Mouse (Mus musculus): ENCODE data around the gene Ubtd1. TPM values are rescaled to one million over a fixed set of nuclear protein-coding genes. Genes with fewer than 3 reads are reported as not detected.
"Not testable (repeated sequence)": the region's sequence is repeated elsewhere in the genome, so short reads cannot be mapped to it uniquely, and the experiment has no call there.

Gene Ubtd1
- polyA plus RNA-seq, 1 experiment from 2014 or later: 10.4 TPM

DNA sequence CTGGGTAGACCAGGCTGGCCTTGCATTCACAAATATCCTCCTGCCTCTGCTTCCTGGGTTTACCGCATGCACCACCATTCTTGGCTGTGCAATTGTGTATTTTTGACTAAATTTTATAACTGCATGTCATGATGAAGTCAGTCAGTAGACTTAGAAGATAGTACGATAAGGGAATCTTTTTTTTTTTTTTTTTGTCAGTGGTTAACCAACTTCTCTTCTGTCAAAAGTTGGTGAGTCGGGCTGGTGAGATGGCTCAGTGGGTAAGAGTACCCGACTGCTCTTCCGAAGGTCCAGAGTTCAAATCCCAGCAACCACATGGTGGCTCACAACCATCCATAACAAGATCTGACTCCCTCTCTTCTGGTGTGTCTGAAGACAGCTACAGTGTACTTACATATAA is 100.0 kb downstream of the Ubtd1 start:
- not testable (repeated sequence) for H3K4me2 ChIP-seq (replicated peaks; ENCODE audit: low read depth, low read length); H3K27me3 ChIP-seq (ENCODE audit: control insufficient read depth, insufficient read depth, low read length); H3K27ac ChIP-seq (ENCODE audit: low read length); H3K9me3 ChIP-seq (ENCODE audit: control insufficient read depth, low read depth, low read length); ATAC-seq (ENCODE audit: insufficient number of reproducible peaks, insufficient read depth, low FRiP score, low read depth); H3K4me1 ChIP-seq (ENCODE audit: control insufficient read depth, insufficient read depth, low read length); H3K36me3 ChIP-seq (ENCODE audit: control insufficient read depth, insufficient read depth, low read length); H3K4me3 ChIP-seq (ENCODE audit: low read depth, low read length); H3K9ac ChIP-seq (replicated peaks; ENCODE audit: low read depth, low read length)
- WGBS: 91% methylated on average over 5 of the region's 5 CpGs

Other genes with a start within 250 kb of the Ubtd1 start
- 1.00 and 1.4 TPM in 2 replicates for gene Slit1, start 238.1 kb upstream of the Ubtd1 start, polyA plus RNA-seq (2014; fragmentation: Nextera tagmentation; extraction: Ambion mirVana)
- gene Arhgap19, start 179.7 kb upstream of the Ubtd1 start, polyA plus RNA-seq (2014; fragmentation: Nextera tagmentation; extraction: Ambion mirVana): 25.2 and 25.7 TPM in 2 replicates
- 12.9 and 14.1 TPM in 2 replicates for gene Frat1, start 151.8 kb upstream of the Ubtd1 start, polyA plus RNA-seq (2014; fragmentation: Nextera tagmentation; extraction: Ambion mirVana)
- gene Frat2, start 133.6 kb upstream of the Ubtd1 start, polyA plus RNA-seq (2014; fragmentation: Nextera tagmentation; extraction: Ambion mirVana): 3.5 and 5.0 TPM in 2 replicates
- 10.8 and 10.9 TPM in 2 replicates for gene Rrp12, start 85.6 kb upstream of the Ubtd1 start, polyA plus RNA-seq (2014; fragmentation: Nextera tagmentation; extraction: Ambion mirVana)
- 651 and 721 TPM in 2 replicates for gene Pgam1, start 69.8 kb upstream of the Ubtd1 start, polyA plus RNA-seq (2014; fragmentation: Nextera tagmentation; extraction: Ambion mirVana)
- gene Exosc1, start 48.3 kb upstream of the Ubtd1 start, polyA plus RNA-seq (2014; fragmentation: Nextera tagmentation; extraction: Ambion mirVana): 73.2 and 79.9 TPM in 2 replicates
- gene Zdhhc16, start 48.3 kb upstream of the Ubtd1 start, polyA plus RNA-seq (2014; fragmentation: Nextera tagmentation; extraction: Ambion mirVana): 65.8 and 70.1 TPM in 2 replicates
- 37.6 and 44.1 TPM in 2 replicates for gene Mms19, start 606 bp upstream of the Ubtd1 start, polyA plus RNA-seq (2014; fragmentation: Nextera tagmentation; extraction: Ambion mirVana)
- 0.30 TPM in 1 of 2 replicates, not detected in the other for gene Ankrd2, start 54.2 kb downstream of the Ubtd1 start, polyA plus RNA-seq (2014; fragmentation: Nextera tagmentation; extraction: Ambion mirVana)
- 1.7 and 1.9 TPM in 2 replicates for gene Hoga1, start 63.8 kb downstream of the Ubtd1 start, polyA plus RNA-seq (2014; fragmentation: Nextera tagmentation; extraction: Ambion mirVana)
- gene 4933411K16Rik, start 70.5 kb downstream of the Ubtd1 start, polyA plus RNA-seq (2014; fragmentation: Nextera tagmentation; extraction: Ambion mirVana): 0.24 TPM in 1 of 2 replicates, not detected in the other
- 27.0 and 27.6 TPM in 2 replicates for gene Morn4, start 104.6 kb downstream of the Ubtd1 start, polyA plus RNA-seq (2014; fragmentation: Nextera tagmentation; extraction: Ambion mirVana)
- 17.2 and 22.7 TPM in 2 replicates for gene Pi4k2a, start 108.7 kb downstream of the Ubtd1 start, polyA plus RNA-seq (2014; fragmentation: Nextera tagmentation; extraction: Ambion mirVana)
- gene Avpi1, start 147.3 kb downstream of the Ubtd1 start, polyA plus RNA-seq (2014; fragmentation: Nextera tagmentation; extraction: Ambion mirVana): 44.2 and 46.9 TPM in 2 replicates
- 13.2 and 15.6 TPM in 2 replicates for gene Marveld1, start 165.6 kb downstream of the Ubtd1 start, polyA plus RNA-seq (2014; fragmentation: Nextera tagmentation; extraction: Ambion mirVana)
- gene Zfyve27, start 182.2 kb downstream of the Ubtd1 start, polyA plus RNA-seq (2014; fragmentation: Nextera tagmentation; extraction: Ambion mirVana): 15.7 and 20.0 TPM in 2 replicates
- gene Sfrp5, start 220.5 kb downstream of the Ubtd1 start, polyA plus RNA-seq (2014; fragmentation: Nextera tagmentation; extraction: Ambion mirVana): 11.1 and 13.0 TPM in 2 replicates

Data from stomach, embryonic 14.5 days (tissue).